Mouse (Mus musculus): ENCODE results near the gene Notum.

DNA sequence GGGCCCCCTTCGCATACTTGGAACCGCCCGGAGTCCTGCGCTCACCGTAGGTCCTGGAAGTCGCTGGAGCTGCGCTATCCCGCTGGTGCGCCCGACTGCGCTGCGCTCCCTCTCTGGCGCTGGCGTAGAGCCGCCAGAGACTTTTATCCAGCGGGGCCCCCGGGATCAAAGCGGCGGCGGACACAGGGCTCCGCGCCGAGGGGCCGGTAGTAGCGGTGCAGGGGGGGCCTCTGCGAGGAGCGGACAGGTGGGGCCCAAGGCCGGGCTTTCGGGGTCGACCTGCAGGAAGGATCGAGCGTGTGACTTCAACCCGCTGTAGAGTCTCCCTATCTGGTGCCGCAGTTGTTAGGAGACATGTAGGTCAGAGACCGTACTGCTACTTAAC lies at the start of gene Notum:
- TF ChIP-seq CTCF (IDR thresholded peaks at IDR 0.05; ENCODE audit: low read depth) (no peak), EP300 (IDR thresholded peaks at IDR 0.05; ENCODE audit: low read depth) (no peak)

Measured in heart, postnatal 0 days (tissue).